Mouse (Mus musculus) neural tube, embryonic 10.5 days (tissue): ENCODE data around the gene Lgals2.

ENCODE experiments used
- DNase-seq: peaks from one replicate; pipeline ENCODE4 v3.0.0-alpha.2; 2017; ENCODE audit warnings: low spot score; ENCODE audit errors: extremely low spot score

Gene Lgals2

GRCm38 (mm10) chr15:78843581-78844469 lies 11.5 kb downstream of the Lgals2 start:
- DNase-seq, result no peak

GRCm38 (mm10) chr15:78842371-78843163 lies 12.8 kb downstream of the Lgals2 start, which contains the start of gene Cdc42ep1:
TSS of gene Cdc42ep1 (plus strand) at chr15:78842624.
- DNase-seq, result peak; percentile 72

GRCm38 (mm10) chr15:78841161-78841790 lies 14.1 kb downstream of the Lgals2 start:
- no peak for DNase-seq

- no peak for DNase-seq
Measured at GRCm38 (mm10) chr15:78840751-78841150, 14.6 kb downstream of the Lgals2 start.

- DNase-seq, result no peak
Measured at GRCm38 (mm10) chr15:78840241-78840640, 15.1 kb downstream of the Lgals2 start.

GRCm38 (mm10) chr15:78839744-78840143 lies 15.6 kb downstream of the Lgals2 start:
- no peak for DNase-seq

- no peak for DNase-seq
Measured at GRCm38 (mm10) chr15:78836086-78836621, 19.2 kb downstream of the Lgals2 start.

- no peak for DNase-seq
Measured at GRCm38 (mm10) chr15:78835200-78836085, 19.9 kb downstream of the Lgals2 start.

- no peak for DNase-seq
Measured at GRCm38 (mm10) chr15:78834233-78835005, 20.9 kb downstream of the Lgals2 start.

- DNase-seq, result no peak
Measured at GRCm38 (mm10) chr15:78833582-78833981, 21.7 kb downstream of the Lgals2 start.

GRCm38 (mm10) chr15:78832701-78833123 lies 22.6 kb downstream of the Lgals2 start:
- no peak for DNase-seq

- peak; percentile 29 for DNase-seq
Measured at GRCm38 (mm10) chr15:78831720-78832657, 23.3 kb downstream of the Lgals2 start.

- DNase-seq, result peak; percentile 14
Measured at GRCm38 (mm10) chr15:78830742-78831719, 24.3 kb downstream of the Lgals2 start.

- no peak for DNase-seq
Measured at GRCm38 (mm10) chr15:78829636-78830035, 25.7 kb downstream of the Lgals2 start.

- DNase-seq, result peak; percentile 14
Measured at GRCm38 (mm10) chr15:78828315-78828714, 27.0 kb downstream of the Lgals2 start.

- peak; percentile 83 for DNase-seq
Measured at GRCm38 (mm10) chr15:78826213-78827204, 28.8 kb downstream of the Lgals2 start.
